Mouse (Mus musculus): Measurements from ENCODE around the gene Wdr46.
"Not testable (repeated sequence)": the region's sequence is repeated elsewhere in the genome, so short reads cannot be mapped to it uniquely, and the experiment has no call there.

Gene Wdr46

GRCm38 (mm10) chr17:33940206-33940805 lies at the start of gene Wdr46, which contains the start of gene Pfdn6:
Gene Wdr46 (plus strand): TSS chr17:33940660.
Gene Pfdn6 (minus strand): TSS chr17:33940343.
- DNase-seq: peak; percentile 91

- no peak for DNase-seq
These were observed 49.1 kb upstream of the Wdr46 start for GRCm38 (mm10) chr17:33891357-33891756.

- not testable (repeated sequence) for DNase-seq
These were observed 48.6 kb upstream of the Wdr46 start for GRCm38 (mm10) chr17:33891892-33892291.

- DNase-seq: no peak
These were observed 48.0 kb upstream of the Wdr46 start for GRCm38 (mm10) chr17:33892429-33892828.

- DNase-seq: not testable (repeated sequence)
These were observed 47.4 kb upstream of the Wdr46 start for GRCm38 (mm10) chr17:33893011-33893410.

- peak; percentile 70 for DNase-seq
These were observed 43.2 kb upstream of the Wdr46 start for GRCm38 (mm10) chr17:33897114-33897794.

GRCm38 (mm10) chr17:33898193-33898592 lies 42.3 kb upstream of the Wdr46 start:
- DNase-seq: not testable (repeated sequence)

GRCm38 (mm10) chr17:33899642-33900041 lies 40.8 kb upstream of the Wdr46 start:
- DNase-seq: no peak

- DNase-seq: no peak
These were observed 40.0 kb upstream of the Wdr46 start for GRCm38 (mm10) chr17:33900281-33900988.

- no peak for DNase-seq
These were observed 39.5 kb upstream of the Wdr46 start for GRCm38 (mm10) chr17:33900989-33901314.

- no peak for DNase-seq
These were observed 38.8 kb upstream of the Wdr46 start for GRCm38 (mm10) chr17:33901653-33902052.

- DNase-seq: no peak
These were observed 38.4 kb upstream of the Wdr46 start for GRCm38 (mm10) chr17:33902079-33902478.

GRCm38 (mm10) chr17:33902491-33902890 lies 38.0 kb upstream of the Wdr46 start:
- DNase-seq: no peak

GRCm38 (mm10) chr17:33903911-33904651 lies 36.4 kb upstream of the Wdr46 start:
- DNase-seq: not testable (repeated sequence)

- DNase-seq: not testable (repeated sequence)
These were observed 35.6 kb upstream of the Wdr46 start, which contains the start of gene Platr17 for GRCm38 (mm10) chr17:33904835-33905234. Gene Platr17 (plus strand): TSS chr17:33905135.

- DNase-seq: peak; percentile 72
These were observed 32.0 kb upstream of the Wdr46 start for GRCm38 (mm10) chr17:33908331-33909076.

GRCm38 (mm10) chr17:33909077-33909868 lies 31.2 kb upstream of the Wdr46 start, which contains the start of gene Daxx:
Gene Daxx (plus strand): TSS chr17:33909414.
- DNase-seq: peak; percentile 99

- DNase-seq: peak; percentile 66
These were observed 30.6 kb upstream of the Wdr46 start for GRCm38 (mm10) chr17:33909869-33910250.

GRCm38 (mm10) chr17:33910346-33911051 lies 30.0 kb upstream of the Wdr46 start:
- no peak for DNase-seq

- peak; percentile 23 for DNase-seq
These were observed 29.2 kb upstream of the Wdr46 start for GRCm38 (mm10) chr17:33911052-33911812.

Measured in kidney, postnatal 10 days (tissue).